Mouse (Mus musculus) olfactory bulb, adult 2 months (tissue): ENCODE data around the gene Frmd4a. TPM values are rescaled to one million over a fixed set of nuclear protein-coding genes. Genes with fewer than 3 reads are reported as not detected.

Experiments
- H3K27ac ChIP-seq: fragments of 200-500 bp; 2 replicates; pipeline ENCODE4 v1.5.1; 2012; ENCODE audit warnings: low read depth, low read length; ENCODE audit not compliant: insufficient read depth
- H3K4me1 ChIP-seq: fragments of 200-500 bp; 2 replicates; pipeline ENCODE4 v1.6.1; 2012; ENCODE audit warnings: low read length; ENCODE audit not compliant: control insufficient read depth, insufficient read depth
- H3K4me3 ChIP-seq: fragments of 200-500 bp; 2 replicates; pipeline ENCODE4 v1.5.1; 2012; ENCODE audit warnings: mild to moderate bottlenecking, low read depth, low read length, moderate library complexity; ENCODE audit not compliant: insufficient read depth
- CTCF ChIP-seq: fragments of 200-500 bp; IDR thresholded peaks from 2 replicates; pipeline ENCODE4 v1.5.1; 2012; ENCODE audit warnings: low read depth, mild to moderate bottlenecking, low read length, moderate library complexity; ENCODE audit not compliant: insufficient read depth
- POLR2A ChIP-seq: fragments of 200-500 bp; IDR thresholded peaks from 2 replicates; pipeline ENCODE4 v1.6.1; 2012; ENCODE audit warnings: mild to moderate bottlenecking, low read depth, low read length, moderate library complexity; ENCODE audit not compliant: insufficient read depth
- WGBS: fragments of 180-500 bp; shearing (Covaris S2); methylation state at CpG from one replicate; pipeline ENCODE4 v1.1.7; 2018; 5-methylcytosine and 5-hydroxymethylcytosine counted together
- polyA plus RNA-seq: library from polyadenylated mRNA; stranded (reverse); fragments of >200 nt; gene quantifications from 2 replicates; pipeline ENCODE4 v1.2.4, GENCODE M21; 2012; ENCODE audit warnings: low replicate concordance; ENCODE audit not compliant: missing spikeins, insufficient read depth, insufficient read length

Frmd4a gene
- polyA plus RNA-seq, 1 experiment, result not detected

DNA sequence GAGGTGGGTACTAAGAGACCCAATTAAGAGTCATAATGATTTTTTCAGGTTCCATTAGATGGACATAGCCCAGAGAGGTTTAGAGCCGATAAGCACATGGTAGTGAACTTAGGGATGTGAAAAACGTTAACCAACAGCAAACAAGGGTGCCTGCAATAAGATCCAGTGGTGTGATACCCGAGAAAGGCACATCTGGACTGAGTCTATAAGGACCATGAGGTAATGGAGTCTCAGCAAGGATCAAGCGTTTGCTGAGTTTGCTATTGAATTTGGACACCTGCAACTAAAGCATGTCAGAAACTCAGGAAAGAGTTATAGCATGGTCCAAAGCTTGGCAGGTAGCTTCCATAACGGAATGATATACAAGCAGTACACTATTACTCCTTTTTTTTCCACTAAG is 566.7 kb downstream of the Frmd4a start:
- H3K4me3 ChIP-seq, result no peak overlapping the region
- no peak overlapping the region for H3K27ac ChIP-seq
- no peak for TF ChIP-seq POLR2A
- TF ChIP-seq CTCF, result no peak
- 87% methylated on average over 5 of the region's 5 CpGs for WGBS
- peaks cover 6% of the 10 kb centered on the region; the same call in 1 of the 2 replicates for H3K4me1 ChIP-seq

DNA sequence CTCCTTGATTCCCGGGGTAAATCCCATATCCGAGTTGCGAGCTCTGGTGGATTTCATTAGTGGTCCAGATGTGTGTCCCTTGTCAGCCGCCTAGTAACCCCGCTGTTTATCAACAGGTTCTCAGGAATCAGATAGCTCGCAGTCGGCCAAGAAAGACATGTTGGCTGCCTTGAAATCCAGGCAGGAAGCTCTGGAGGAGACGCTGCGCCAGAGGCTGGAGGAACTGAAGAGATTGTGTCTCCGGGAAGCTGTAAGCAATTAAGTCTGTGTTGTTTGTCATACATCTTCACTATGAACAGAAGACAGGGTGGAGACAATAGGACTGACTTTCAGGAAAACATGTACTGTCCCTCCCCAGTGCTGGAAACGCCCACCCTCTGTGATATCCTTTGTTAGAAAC is 568.7 kb downstream of the Frmd4a start:
- 72% methylated on average over 11 of the region's 11 CpGs for WGBS
- Histone ChIP-seq H3K4me1 (no peaks in the 10 kb centered on the region), H3K4me3 (no peak overlapping the region), H3K27ac (no peak overlapping the region)
- TF ChIP-seq POLR2A (no peak), CTCF (no peak)

DNA sequence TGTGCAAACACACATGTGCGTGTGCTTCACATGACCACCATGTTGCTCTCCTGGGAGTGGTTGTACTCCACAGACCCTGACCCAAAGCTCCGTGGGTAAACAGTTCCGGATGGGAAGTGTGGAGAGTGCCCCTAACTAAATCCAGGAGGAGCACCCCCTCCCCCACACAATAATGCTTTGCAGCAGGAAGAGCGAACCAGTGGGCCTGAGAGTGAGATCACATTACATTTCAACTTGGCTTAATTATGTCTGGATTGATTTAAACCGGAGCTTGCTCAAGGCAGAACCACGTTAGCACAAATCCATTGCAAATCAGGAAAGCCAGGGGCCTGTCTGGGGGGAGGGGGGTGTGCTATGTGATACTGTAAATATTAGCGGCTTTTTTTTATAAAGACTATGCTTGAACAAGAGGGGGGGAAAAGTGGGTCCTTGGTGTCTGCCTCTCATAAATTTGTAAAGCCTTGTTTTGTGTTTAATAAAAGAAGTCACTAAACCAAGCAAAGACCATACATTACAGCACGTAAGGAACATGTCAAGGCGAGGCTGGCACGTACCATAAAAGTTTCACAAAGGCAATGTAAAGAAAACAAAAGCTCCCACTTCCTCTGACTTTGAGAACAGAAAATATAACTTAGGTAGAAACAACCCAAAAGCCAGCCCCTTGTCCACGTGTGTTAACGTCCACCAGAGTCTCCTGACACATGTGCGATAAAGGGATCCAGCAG is 570.3 kb downstream of the Frmd4a start:
- Histone ChIP-seq H3K4me3 (no peak overlapping the region), H3K27ac (no peak overlapping the region), H3K4me1 (no peaks in the 10 kb centered on the region)
- 74% methylated on average over 13 of the region's 13 CpGs for WGBS
- no peak for TF ChIP-seq POLR2A
- TF ChIP-seq CTCF, result no peak

DNA sequence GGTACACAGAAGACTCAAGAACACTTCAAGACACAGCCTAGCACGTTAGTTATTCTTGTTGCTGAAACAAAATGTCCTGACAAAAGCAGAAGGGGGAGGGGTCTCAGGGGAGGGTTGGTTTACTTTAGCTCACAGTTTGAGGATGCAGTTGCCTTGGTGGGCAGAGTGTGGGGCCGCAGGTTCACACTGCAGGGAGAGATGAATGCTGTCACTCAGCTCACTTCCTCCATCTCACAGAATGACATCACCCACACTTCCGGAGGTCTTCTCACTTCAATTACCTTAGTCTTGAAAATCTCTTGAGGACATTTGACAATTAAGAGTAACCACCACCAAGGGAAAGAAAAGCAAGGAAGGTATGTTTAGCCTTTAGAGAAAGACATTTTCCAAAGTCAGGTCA is 574.1 kb downstream of the Frmd4a start:
- Histone ChIP-seq H3K27ac (no peak overlapping the region), H3K4me1 (0 out of 2 replicates have a peak, but pooled peaks cover 4% of the 10 kb centered on the region), H3K4me3 (no peak overlapping the region)
- TF ChIP-seq CTCF, result no peak
- TF ChIP-seq POLR2A, result no peak
- WGBS, result 77% methylated on average over 3 of the region's 3 CpGs

DNA sequence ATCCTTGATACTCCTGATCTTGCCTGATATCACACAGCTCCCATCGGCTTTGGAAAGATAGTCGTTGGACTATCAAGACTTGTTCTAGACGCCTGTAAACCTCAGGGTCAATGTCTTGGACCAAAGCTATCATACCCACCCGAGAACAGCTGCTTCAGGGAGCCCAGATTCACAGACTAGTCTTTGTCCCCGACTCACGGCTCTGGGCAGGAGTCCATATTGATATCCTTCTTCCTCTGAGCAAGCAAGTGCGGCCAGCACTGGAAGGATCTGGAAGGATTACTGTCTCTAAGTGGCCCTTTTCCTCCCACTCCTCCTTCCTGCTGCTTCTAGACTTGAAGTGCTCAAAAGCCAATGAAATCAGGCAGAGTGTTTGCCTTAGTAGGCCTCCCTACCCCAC is 575.1 kb downstream of the Frmd4a start:
- H3K27ac ChIP-seq, result no peak overlapping the region
- WGBS, result 85% methylated on average over 7 of the region's 7 CpGs
- H3K4me1 ChIP-seq, result 0 out of 2 replicates have a peak, but pooled peaks cover 4% of the 10 kb centered on the region
- TF ChIP-seq POLR2A (no peak), CTCF (no peak)
- no peak overlapping the region for H3K4me3 ChIP-seq

DNA sequence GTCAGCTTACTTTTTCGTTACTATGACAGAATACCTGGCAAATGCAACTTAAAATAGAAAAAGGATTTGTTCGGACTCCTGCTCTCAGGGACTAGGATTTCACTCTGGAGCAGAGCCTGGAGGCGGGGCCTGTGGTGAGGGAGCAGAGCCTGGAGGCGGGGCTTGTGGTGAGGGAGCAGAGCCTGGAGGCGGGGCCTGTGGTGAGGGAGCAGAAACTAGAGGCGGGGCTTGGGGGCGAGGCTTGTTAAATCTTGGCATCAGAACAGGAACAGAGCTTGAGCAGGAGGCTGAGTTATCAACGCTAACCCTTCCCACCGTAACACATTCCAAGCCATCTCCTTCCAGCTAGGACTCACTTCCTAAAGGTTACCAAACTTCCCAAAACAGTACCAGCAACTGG is 575.9 kb downstream of the Frmd4a start:
- no peak for TF ChIP-seq CTCF
- no peak for TF ChIP-seq POLR2A
- H3K4me1 ChIP-seq, result 0 out of 2 replicates have a peak, but pooled peaks cover 4% of the 10 kb centered on the region
- H3K4me3 ChIP-seq, result no peak overlapping the region
- H3K27ac ChIP-seq, result no peak overlapping the region
- WGBS, result 41% methylated on average over 9 of the region's 9 CpGs

DNA sequence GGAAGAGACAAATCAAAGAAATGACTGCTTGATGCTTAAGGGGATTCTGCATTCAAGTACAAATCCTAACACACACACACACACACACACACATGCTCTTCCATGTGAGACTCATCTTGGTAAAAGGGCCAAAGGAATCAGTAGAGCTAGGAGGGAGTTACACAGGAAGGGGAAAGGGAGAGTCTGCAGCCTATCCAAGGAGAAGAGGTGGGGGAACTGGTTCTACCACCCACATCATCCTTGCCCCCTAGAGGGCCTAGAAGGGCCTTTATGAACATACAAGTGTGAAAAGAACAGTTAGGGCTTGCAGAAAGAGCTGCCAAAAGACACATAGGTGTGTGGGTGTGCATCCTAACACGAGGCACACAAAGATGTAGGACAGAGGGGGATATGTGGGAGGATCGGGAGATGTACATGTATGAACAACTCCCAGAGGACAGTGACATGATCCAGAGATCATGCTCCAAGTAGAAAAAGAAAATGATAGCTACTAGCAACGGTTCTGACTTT is 576.4 kb downstream of the Frmd4a start:
- H3K4me1 ChIP-seq, result 0 out of 2 replicates have a peak, but pooled peaks cover 4% of the 10 kb centered on the region
- no peak overlapping the region for H3K4me3 ChIP-seq
- 74% methylated on average over 3 of the region's 3 CpGs for WGBS
- TF ChIP-seq CTCF (no peak), POLR2A (no peak)
- no peak overlapping the region for H3K27ac ChIP-seq

DNA sequence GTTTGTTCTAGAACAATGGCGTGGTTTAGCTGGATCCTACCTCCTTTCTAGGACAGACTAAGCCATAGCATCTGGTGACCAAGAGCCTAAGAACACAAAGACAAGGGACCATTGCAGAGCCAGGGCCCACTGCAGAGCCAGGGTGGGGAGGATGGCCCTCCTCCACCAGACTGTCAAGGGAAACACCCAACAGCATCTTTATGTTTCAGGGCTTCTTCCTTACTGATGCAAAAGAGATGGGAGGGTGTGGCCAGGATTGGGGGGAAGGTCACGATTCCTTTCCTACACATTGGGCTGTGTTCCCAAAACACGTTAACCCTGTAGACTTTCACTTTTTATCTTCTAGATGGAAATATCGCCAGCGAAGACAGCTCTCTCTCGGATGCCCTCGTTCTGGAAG is 579.5 kb downstream of the Frmd4a start:
- H3K27ac ChIP-seq, result no peak overlapping the region
- WGBS, result 90% methylated on average over 7 of the region's 7 CpGs
- TF ChIP-seq CTCF (no peak), POLR2A (no peak)
- no peak overlapping the region for H3K4me3 ChIP-seq
- peaks cover 10% of the 10 kb centered on the region; the same call in 1 of the 2 replicates for H3K4me1 ChIP-seq

DNA sequence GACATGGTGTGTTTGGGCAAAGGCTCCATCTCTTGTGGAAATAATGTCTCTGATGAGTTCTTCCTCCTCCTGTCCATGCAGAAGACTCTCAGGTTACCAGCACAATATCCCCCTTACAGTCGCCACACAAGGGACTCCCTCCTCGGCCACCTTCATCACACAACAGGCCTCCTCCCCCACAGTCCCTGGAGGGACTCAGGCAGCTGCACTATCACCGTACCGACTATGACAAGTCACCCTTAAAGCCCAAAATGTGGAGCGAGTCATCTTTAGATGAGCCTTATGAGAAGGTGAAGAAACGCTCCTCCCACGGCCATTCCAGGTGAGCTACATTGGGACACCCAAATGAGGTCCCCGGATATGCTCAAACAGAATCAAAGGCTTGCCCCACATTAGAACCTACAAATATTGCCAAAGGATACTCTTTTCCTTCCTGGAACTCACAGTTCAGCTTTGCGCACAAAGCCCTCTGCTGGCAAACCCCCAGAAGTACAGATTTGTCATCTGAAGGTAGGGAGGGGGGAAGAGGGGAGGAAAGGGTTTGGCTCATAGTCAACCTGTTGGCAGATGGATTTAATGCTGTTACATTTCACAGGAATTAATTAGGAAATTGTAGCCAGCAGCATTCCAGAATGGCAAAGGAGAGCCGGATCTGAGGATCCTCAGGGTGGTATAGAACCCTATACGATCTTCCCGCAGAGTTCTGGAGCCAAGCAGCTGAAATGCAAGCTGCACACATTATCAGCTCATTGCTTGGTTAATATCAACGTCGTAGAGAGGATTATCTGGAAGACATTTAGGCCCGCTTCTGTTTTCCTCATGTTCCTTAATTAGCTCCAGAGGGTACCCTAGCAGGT is 583.7 kb downstream of the Frmd4a start:
- Histone ChIP-seq H3K4me1 (peaks cover 7% of the 10 kb centered on the region; the same call in 1 of the 2 replicates), H3K4me3 (no peak overlapping the region), H3K27ac (no peak overlapping the region)
- 38% methylated on average over 15 of the region's 15 CpGs for WGBS
- TF ChIP-seq CTCF, result peak; percentile 40
- TF ChIP-seq POLR2A, result no peak
